Mouse (Mus musculus): ENCODE results near the gene Eefsec. TPM values are rescaled to one million over a fixed set of nuclear protein-coding genes. Genes with fewer than 3 reads are reported as not detected.
A peak's percentile ranks its signal among the peaks of the same experiment; 100 is the strongest.

Gene Eefsec
- total RNA-seq, 4 experiments from 2014 or later = 21.4 to 28.7 (median 24.2) TPM

DNA sequence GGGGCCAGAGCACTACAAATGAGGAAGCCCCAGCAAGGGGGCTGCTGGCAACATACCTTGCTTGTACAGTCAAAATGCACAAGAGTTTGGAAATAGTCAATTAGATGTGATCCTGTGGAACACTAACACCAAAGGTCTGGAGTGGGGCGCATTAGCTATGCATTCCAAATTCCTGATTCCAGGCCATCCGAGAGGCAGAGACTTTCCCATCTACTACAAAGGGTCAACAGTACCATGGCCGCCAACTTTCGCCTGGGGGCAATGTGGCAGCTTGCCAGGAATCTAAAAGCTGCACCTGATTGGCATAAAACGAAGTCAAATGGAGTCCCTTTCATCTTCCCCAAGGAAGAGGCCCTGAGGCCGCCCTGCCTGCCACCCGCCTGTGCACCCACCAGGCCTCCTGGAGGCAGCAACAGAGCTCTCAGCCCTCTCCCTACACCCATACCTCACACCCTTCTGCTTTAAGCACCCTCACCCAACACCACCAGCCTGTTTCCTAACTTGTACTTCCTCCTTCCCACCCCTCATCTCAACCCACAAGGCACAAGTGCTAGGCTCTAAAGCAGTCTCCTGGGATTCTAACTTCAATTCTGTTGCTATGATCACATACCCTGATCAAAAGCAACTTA, 30.1 kb downstream of the Eefsec start:
- no peak for DNase-seq (ENCODE audit: low spot score in 2 of 2)

DNA sequence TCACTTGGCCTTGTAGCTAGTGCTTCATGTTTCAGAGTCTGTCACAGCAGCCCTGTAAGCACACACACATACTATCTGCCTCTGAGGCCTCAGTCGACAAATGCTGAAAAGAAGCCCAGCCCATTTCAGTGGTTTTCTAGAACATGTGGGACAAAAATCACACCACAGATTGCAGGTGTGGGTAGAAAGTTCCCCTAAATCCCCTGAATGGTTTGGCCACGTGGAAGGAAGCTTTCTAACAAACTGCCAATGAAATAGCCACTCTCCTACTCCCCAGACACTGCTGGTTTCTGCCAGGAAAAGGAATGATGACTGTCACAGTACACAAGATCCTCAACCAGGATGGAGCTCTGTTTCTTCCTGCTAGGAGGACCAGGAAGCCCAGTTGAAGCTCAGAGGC, 33.7 kb downstream of the Eefsec start:
- no peak for DNase-seq (ENCODE audit: low spot score in 2 of 2)

DNA sequence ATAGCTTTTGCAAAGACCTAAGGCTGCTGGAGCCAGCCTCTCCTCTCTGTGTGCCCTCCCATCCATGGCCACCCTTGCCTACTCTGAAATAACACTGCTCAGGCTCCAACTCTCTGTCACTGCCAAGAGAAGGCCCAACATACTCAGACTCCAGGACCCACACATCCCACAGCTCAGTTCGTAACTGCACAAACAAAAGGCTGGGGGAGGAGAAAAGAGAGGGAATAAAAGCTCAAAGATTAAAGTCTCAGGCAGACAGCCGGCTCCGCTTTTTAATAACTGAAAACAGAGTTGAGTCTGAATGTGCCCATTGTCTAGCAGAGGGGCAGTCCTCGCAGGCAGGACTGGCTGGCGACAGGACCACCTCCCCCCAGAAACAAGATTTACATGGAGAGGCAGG, 36.8 kb downstream of the Eefsec start:
- DNase-seq (ENCODE audit: low spot score in 2 of 2) = no peak

DNA sequence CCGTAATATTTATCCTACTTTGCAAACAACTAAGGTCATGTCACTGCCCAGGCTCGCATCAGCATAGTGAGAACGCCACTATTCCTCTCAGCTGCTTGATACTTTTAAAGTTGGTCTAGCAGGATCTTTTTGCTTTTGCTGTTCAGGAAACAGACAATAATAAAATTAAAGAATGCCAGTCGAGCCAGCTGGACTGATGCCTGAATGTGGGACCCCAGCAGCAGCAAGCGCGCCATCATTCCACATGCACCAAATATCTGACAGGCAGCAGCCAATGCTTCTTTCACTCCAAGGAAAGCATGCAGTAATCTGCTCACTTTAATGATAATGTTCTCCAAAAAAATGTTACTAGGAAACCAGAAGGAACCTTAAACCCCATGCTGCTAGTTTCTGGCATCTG, 45.9 kb downstream of the Eefsec start:
- peak in 1 of 2 experiments; percentile 16 for DNase-seq (ENCODE audit: low spot score in 2 of 2)

DNA sequence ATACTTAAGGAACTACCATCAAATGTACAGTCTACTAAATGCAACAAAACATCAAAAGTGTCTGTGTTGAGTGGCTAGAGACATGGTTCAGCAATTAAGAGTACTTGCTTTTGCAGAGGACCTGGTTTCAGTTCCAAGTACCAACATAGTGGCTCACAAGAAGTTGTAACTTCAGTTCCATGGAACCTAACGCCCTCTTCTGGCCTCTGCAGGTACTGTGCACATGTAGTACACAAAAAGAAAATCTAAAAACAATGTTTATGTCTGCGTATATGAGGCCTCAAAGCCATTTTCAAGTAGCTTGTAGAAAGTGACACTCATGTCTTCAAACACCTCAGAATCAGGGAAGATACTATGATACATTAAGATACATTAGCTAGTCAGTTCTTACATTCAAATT, 48.4 kb downstream of the Eefsec start:
- DNase-seq (ENCODE audit: low spot score in 2 of 2) = no peak

DNA sequence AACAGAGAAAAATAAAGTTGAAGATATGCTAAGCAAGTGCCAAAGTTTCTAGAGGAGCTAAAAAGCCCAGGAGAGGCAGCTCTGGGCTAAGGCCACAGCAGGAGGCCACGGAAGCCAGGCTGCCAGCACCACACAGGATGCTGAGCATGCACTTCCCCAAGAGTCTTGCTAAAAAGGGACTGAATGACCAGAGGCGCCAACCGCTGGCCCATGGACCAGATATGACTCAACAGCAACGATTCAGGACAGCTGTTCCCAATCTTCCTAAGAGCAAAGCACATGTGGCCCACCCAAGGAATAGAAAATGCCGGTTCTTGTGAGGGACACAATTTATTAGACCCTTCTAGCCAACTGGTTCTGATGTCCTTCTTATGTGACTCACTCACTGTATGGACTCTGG, 57.4 kb downstream of the Eefsec start:
- no peak for DNase-seq (ENCODE audit: low spot score in 2 of 2)

DNA sequence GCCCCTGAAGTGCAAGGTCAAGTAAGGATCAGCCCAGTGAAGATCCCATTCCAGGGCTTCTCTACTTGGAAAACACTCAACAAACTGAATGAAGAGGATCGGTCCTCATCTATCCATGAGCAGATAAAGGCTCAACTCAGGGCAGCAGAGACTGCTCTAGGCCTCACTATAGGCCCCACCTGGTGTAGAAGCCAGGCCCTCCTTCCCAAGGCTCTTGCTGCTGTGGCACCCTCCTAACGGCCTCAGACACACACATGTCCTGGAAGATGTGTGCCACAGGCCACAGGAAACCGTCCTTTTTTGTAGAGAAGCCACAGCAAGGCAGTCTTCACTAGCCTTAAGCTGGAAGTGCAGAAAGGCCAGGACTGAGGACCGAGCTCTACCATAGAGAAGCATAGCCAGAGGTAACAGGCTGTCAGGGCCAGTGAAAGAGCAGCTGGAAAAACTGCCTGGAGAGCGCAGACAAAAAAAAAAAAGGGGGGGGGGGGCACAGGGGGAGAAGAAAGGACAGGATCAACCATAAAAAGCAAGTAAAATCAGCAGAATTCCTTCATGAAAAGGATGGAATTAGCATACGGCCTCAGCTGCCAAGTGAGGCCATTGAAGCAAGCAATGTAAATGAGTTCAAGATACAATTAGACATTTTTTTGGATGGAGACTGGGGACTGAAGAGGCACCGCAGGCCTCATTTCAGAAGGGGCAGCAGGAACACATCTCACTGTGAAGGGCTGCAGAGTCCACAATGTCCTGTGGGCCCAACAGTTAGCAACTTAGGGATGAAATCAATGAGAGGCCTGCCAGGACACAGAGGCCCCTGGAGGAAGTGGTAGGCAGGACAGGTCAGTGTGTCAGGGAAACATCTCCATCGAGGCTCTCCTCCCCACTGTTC, 58.3 kb downstream of the Eefsec start:
- no peak for DNase-seq (ENCODE audit: low spot score in 2 of 2)

DNA sequence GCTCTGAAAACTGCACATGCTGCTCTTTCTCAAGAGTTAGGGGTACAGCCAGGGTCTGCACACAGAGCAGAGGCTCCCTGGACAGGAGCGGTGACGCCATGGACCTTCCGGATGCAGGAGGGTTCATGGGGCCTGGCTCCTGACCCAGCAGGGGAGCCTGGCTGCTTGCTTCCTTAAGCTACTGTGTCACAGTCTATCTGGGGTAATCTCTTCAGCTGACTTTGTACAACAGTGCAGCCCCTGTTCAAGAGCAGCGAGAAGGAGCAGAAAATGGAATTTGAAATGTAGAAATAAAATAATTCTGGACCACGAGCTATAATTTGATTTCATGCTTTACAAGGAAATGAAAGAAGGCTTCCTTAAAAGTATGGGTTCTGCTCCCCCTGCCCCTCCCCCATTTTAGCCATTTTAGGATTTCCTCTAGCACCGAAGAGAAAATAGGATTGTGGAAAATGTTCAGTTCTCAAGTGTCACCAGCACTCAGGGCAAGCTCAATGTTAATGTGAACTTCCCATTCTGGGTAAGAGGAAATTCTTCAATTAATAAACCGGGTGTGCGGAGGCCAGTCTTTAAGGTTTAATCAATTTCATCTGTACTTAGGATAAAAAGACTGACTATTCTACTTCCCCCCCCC, 61.8 kb downstream of the Eefsec start:
- no peak for DNase-seq (ENCODE audit: low spot score in 2 of 2)

DNA sequence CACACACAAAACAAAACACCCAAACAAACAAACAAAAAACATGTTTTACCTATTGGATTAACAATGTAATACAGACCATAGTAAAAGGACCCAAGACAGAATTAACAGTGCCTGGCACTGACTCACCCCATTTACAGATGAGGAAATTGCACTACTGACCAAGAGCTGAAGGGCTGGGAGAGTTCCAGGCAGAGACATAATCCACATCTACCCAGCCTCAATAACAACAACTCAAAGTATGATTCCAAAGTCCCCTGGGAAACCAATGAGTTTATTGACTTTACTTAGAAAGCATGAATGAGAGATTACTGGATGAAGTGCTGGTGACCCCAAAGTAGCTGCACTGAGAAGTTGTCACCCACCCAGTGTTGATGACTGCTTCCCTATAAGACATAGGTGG, 62.6 kb downstream of the Eefsec start:
- DNase-seq (ENCODE audit: low spot score in 2 of 2) = no peak

DNA sequence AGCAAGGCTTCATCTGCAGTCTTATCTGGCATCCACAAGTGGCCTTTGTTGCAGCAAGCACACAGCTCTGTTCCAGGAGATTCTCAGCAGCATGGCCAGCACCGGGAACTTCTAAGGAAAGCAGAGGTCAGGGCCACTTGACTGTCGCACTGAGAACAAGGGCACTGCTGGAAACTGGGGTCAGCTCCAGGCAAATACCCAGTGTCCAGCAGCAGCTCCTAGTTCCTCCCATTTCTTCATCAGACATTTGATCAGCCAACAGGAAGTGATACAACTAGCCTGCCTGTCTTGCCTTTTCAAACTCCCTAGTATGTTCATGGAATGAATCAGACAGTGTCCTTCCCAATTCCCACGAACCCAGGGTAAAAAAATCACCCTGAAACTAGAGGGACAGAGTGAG, 66.6 kb downstream of the Eefsec start:
- no peak for DNase-seq (ENCODE audit: low spot score in 2 of 2)

DNA sequence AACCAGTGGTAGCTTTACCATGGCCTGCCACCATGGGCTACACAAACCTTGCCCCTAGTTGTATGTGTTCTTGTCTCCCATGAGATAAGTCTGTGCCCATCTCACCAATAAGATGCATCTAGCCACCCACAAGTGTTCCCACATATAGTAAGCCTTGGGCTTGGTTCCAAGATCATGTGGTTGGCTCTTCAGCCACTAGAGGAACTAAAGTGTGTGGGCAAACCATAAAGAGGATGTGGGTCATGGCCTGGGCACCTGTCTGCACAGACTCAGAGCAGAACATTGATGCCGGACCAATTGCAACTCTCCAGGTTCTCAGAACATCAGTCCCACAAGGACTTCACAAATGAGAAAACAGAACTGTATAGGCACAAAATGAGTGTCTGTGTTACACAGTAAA, 67.5 kb downstream of the Eefsec start:
- no peak for DNase-seq (ENCODE audit: low spot score in 2 of 2)

DNA sequence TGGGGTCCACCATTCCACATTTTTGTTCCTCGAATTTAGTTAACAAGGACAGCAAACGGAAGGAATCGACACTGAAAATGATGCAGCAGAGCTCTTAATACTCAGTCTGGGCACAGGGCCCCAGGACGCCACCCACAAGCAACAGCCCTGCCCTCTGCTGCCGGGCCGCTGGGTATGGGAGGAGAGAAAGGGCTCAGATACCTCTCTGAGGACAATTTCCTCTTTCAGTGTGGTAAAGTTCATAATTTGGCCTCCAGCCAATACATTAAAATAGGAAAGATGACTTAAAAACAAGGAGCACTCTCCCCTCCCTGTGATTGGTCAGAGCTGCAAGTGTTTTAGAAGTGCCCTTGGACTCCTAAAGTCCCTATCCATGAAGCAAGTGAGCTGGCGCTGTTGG, 72.1 kb downstream of the Eefsec start:
- DNase-seq (ENCODE audit: low spot score in 2 of 2) = no peak

DNA sequence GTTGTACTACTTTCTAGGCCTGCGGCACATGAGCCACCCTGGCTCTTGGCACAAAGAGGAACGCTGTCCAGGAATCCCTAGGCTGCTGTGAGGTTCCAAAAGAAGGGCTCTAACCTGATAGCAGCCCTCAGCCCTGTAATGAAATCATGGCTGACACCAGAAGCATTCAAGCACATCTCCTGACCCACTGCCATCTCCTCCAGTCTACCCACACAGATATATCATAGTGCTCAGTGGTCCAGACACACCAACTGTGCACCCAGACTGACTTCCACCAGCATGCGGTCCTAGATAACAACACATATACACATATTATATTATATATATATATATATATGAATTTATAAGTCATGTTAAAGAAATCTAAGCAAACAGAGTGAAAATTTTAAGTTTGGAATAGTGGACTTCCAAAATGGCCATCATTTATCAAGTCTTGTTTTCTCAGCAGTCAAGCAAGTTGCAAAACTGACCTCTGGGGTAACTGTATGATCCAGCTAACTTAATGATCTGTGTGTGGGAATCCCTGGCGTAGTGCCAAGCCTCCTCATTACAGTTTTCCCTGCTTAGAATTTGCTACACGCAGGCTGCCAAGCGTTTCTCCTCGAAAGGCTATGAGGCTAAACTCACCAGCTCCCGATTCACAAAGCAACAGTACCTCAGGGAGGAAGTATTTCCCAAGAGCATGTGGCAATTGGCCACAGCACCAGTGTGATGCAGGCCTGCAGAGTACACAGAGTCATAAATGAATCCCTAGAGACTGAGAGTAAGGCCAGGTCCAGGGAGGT, 76.3 kb downstream of the Eefsec start:
- peak in 1 of 2 experiments; percentile 14 for DNase-seq (ENCODE audit: low spot score in 2 of 2)

DNA sequence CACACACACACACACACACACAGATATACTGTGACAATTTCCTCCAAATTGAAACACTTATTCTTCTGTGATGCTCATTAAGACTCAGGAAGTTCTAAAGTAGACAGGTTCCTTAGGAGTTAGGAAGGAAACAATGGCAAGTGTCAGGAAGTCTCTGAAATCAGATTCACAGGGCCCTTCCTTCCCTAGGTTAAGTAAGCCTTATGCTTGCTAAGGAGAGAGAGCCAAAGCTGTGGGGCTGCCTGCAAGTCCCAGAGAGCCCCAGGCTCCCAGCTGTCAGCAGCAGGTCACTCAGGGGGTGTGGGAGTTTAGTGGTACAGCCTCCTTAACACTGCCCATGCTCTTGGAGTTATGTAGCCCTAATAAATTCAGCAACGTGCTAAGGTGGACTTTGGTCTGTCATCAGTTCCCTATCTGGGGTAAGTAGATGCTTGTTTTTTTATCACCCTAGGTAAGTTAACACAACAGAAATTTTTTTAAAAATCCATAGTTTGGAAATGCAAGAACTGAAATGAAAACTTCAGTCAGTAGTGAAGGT, 82.8 kb downstream of the Eefsec start:
- DNase-seq (ENCODE audit: low spot score in 2 of 2) = no peak

DNA sequence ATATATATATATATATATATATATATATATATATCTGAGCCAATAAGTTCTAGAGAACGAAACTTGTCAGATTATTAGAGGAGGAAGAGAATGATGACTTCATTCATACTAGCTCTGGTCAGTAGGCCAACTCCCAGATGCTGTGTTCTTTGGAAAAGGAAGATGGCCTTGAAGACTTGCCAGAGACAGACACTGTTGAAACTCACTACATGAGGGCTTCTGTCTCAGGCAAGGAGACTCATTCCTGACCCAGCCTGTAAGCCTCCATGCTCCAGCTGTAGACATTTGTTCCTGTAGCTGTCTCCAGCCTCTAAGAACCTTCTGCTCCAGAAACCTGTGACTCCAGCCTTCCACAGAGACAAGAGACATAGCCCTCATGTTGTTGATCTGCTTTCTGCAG, 85.2 kb downstream of the Eefsec start:
- DNase-seq (ENCODE audit: low spot score in 2 of 2) = no peak

DNA sequence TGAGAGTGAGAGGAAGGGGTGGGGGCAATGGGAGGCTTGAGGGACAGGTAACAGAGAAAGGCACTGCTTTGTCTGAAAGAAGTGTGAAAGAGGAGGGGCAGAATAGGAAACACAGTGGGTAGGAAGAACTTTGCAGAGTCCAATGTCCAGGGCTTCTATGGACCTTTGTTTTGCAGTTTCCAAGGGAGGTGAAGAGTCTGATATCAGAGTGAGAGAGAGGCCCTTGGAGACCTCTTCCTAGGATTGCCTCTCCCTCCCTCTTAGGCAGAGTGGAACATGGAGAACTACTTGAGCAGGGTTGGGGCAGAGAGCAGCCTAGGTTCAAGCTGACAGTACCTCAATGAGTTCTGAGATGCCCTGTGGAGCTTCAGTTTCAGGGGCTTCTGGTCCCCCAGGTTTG, 88.1 kb downstream of the Eefsec start:
- no peak for DNase-seq (ENCODE audit: low spot score in 2 of 2)

DNA sequence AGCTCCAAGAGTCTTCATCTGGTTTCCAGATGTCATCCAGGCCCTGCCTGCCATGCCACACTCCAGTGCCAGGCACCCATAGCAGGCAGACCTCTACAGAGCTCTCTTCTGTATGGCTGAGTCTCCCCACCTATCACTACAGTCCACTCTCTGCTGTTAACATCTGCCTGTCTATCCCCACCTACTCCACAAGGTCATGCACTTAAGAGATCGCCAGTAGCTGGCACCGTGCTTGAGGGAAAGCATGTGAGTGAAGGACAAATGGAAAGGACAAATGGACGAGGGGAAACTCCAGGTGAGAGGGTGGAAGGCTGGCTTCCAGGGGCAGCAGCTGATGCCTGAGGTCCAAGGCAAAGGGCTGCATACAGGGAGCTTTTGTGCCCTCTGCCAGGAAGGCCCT, 90.5 kb downstream of the Eefsec start:
- DNase-seq (ENCODE audit: low spot score in 2 of 2) = no peak

DNA sequence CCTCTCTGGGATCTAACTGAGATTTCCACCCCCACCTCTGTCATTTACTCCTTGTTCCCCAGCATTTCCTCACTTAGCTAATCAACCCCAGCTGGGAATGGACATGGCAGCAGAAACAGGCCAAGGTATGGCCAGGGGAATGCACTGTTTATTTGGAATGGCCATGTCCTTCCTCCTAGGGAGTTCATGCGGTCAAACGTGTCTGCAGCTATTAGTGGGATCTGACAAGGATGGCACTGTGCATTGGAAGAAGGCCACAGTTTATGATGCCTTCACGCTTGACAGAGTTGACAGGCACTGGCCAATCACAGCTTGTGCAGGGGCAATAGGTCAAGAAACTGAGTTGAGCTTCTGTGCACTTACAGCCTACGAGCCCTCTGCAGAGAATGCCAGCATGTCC, 93.8 kb downstream of the Eefsec start:
- no peak for DNase-seq (ENCODE audit: low spot score in 2 of 2)

DNA sequence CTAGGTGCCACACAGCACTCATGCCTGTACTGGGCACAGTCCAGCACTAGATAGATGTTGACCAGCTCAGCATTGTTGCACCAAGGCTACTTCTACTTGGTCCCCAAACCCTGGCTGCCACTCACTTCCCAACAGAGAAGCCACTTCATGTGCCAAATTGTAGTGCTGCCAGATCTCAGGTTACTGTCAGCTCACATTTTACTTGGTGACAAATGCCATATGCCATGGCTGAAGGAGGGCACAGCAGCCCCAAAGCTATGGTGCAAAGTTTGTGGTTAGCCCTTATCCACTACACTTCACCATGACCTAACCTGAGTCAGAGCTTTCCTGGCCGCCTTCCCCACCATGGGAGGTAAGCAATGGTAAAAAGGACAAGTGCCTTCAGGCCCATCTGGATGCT, 99.6 kb downstream of the Eefsec start:
- no peak for DNase-seq (ENCODE audit: low spot score in 2 of 2)

DNA sequence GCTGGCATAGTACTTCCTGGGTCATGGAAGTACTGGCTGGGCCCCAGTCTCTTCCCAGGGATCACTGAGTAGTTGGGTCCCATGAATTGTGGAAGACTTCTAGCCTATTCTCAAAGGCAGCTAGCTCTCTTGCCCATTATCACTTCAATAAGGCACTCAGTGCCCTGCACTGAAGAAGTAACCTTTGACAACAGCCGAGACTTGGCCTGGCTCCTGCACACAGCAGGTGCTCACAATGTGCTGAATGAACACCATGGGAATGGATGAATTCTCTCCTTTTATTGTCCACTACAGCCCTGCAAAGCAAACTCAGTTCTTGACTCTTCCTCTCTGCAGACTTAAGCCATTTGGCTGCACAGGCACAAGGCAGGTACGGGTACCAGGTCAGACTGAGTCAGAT, 101.0 kb downstream of the Eefsec start:
- DNase-seq (ENCODE audit: low spot score in 2 of 2) = no peak
